Mouse (Mus musculus) forebrain, postnatal 0 days (tissue): Measurements from ENCODE around the gene Atp6v0d1. TPM values are rescaled to one million over a fixed set of nuclear protein-coding genes. Genes with fewer than 3 reads are reported as not detected.
A peak's percentile ranks its signal among the peaks of the same experiment; 100 is the strongest.
"Not testable (repeated sequence)": the region's sequence is repeated elsewhere in the genome, so short reads cannot be mapped to it uniquely, and the experiment has no call there.

Source experiments
- ATAC-seq: fragments of 200-750 bp; cut with Nextera tagmentation; 2 replicates; pipeline ENCODE4 v1.8.0; 2017; ENCODE audit warnings: mild to moderate bottlenecking, moderate library complexity
- DNase-seq: peaks from one replicate; pipeline ENCODE4 v3.0.0-alpha.2; 2015
- H3K27ac ChIP-seq: fragments of 300-500 bp; sonication (generic); 2 replicates; pipeline ENCODE4 v1.5.1; 2014; ENCODE audit warnings: low read depth, mild to moderate bottlenecking, antibody characterized with exemption, low read length, moderate library complexity, mixed read lengths
- H3K27me3 ChIP-seq: fragments of 300-500 bp; sonication (generic); 2 replicates; pipeline ENCODE4 v1.6.1; 2014; ENCODE audit warnings: mild to moderate bottlenecking, low read length, mixed read lengths; ENCODE audit not compliant: insufficient read depth
- H3K36me3 ChIP-seq: fragments of 300-500 bp; sonication (generic); 2 replicates; pipeline ENCODE4 v1.6.1; 2014; ENCODE audit warnings: mild to moderate bottlenecking, moderate library complexity; ENCODE audit not compliant: insufficient read depth
- H3K4me1 ChIP-seq: fragments of 300-500 bp; sonication (generic); 2 replicates; pipeline ENCODE4 v1.6.1; 2014; ENCODE audit warnings: antibody characterized with exemption; ENCODE audit not compliant: insufficient read depth
- H3K4me2 ChIP-seq: fragments of 300-500 bp; sonication (generic); 2 replicates; pipeline ENCODE4 v1.6.1; 2014; ENCODE audit warnings: low read depth, mild to moderate bottlenecking, moderate library complexity
- H3K4me3 ChIP-seq: fragments of 300-500 bp; sonication (generic); 2 replicates; pipeline ENCODE4 v1.5.1; 2014; ENCODE audit warnings: low read depth, low read length, mixed read lengths
- H3K9ac ChIP-seq: fragments of 300-500 bp; sonication (generic); 2 replicates; pipeline ENCODE4 v1.6.1; 2014; ENCODE audit warnings: mild to moderate bottlenecking
- H3K9me3 ChIP-seq: fragments of 300-500 bp; sonication (generic); 2 replicates; pipeline ENCODE4 v1.6.1; 2016; ENCODE audit warnings: low read length
- CTCF ChIP-seq: sonication (generic); IDR thresholded peaks from 2 replicates; pipeline ENCODE4 v1.5.1; 2016; ENCODE audit warnings: antibody characterized with exemption, control low read depth, low read depth
- WGBS: fragments of 180-500 bp; shearing (Covaris S2); extraction: QIAGEN DNeasy Blood & Tissue Kit; methylation state at CpG from one replicate; pipeline ENCODE4 v1.1.7; 2014; 5-methylcytosine and 5-hydroxymethylcytosine counted together
- polyA plus RNA-seq: library from polyadenylated mRNA; unstranded; fragments of >200 nt; fragmentation: Nextera tagmentation; extraction: Ambion mirVana; gene quantifications from 2 replicates; pipeline ENCODE4 v1.2.1, GENCODE M21; 2015
- total RNA-seq: library from RNA; depleted of rRNA; stranded (reverse); fragments of >200 nt; gene quantifications from 2 replicates; pipeline ENCODE4 v1.2.3, GENCODE M21; 2014

The Atp6v0d1 gene
- total and polyA plus RNA-seq, 2 experiments from 2014 or later = 179 to 275 TPM

DNA sequence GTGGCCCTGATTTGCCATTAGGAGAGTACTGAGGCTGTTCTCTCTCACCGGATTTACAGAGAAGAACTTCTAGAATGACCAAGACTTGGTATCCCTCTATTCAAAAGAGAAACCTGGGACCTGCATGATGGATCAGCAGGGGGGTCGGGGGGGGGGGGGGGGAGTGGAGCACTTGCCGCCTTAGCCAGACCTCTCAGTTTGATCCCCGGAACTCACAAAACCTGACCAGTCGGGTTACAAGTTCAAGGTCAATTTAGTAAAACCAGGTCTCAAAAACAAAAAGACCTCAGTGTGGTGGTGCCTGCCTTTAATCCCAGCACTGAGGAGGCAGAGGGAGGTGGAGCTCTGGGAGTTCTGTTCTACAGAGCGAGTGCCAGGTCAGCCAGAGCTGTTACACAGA lies 8.9 kb upstream of the Atp6v0d1 start:
- ATAC-seq (no peak), DNase-seq (no peak)
- Histone ChIP-seq H3K4me1 (no peaks in the 10 kb centered on the region), H3K4me2 (no peak overlapping the region), H3K9me3 (no peaks in the 10 kb centered on the region), H3K36me3 (no peaks in the 10 kb centered on the region), H3K9ac (no peak overlapping the region), H3K4me3 (no peak overlapping the region), H3K27me3 (no peaks in the 10 kb centered on the region), H3K27ac (no peak overlapping the region)
- 40% methylated on average over 6 of the region's 6 CpGs for WGBS
- TF ChIP-seq CTCF = no peak

- Histone ChIP-seq H3K4me3 (no peak overlapping the region), H3K4me2 (no peak overlapping the region), H3K9me3 (no peaks in the 10 kb centered on the region), H3K27me3 (no peaks in the 10 kb centered on the region), H3K36me3 (no peaks in the 10 kb centered on the region), H3K4me1 (no peaks in the 10 kb centered on the region), H3K9ac (no peak overlapping the region), H3K27ac (no peak overlapping the region)
- ATAC-seq (no peak), DNase-seq (no peak)
- no peak for TF ChIP-seq CTCF
Observed at GRCm38 (mm10) chr8:105573427-105573826, 7.6 kb upstream of the Atp6v0d1 start.

DNA sequence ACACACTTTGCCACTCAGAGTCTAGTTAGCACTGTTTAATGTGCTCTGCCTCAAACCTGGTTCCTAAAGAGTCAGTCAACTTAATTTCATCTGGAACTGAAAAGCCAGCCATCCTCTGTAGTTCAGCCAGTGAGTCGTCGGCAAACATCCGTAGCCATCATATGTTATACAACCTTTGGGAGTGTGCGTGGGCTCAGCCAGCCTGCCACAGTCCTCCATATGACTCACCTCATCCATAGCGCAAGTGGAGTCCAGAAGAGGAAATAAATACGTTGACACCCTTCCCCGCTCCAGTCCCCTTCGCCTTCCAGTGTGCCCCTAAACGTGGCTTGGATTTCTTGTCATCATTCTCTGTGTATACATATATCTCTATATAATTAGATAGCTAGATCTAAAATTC lies 6.0 kb upstream of the Atp6v0d1 start:
- no peaks in the 10 kb centered on the region for H3K27me3 ChIP-seq
- H3K4me1 ChIP-seq = peaks cover 8% of the 10 kb centered on the region
- no peaks in the 10 kb centered on the region for H3K9me3 ChIP-seq
- H3K4me3 ChIP-seq = no peak overlapping the region
- DNase-seq (no peak), ATAC-seq (no peak)
- no peak overlapping the region for H3K4me2 ChIP-seq
- no peaks in the 10 kb centered on the region for H3K36me3 ChIP-seq
- WGBS = 94% methylated on average over 9 of the region's 9 CpGs
- no peak overlapping the region for H3K27ac ChIP-seq
- no peak overlapping the region for H3K9ac ChIP-seq
- TF ChIP-seq CTCF = no peak

GRCm38 (mm10) chr8:105566703-105567595 lies 1.1 kb upstream of the Atp6v0d1 start:
- Histone ChIP-seq H3K36me3 (no peaks in the 10 kb centered on the region), H3K27me3 (no peaks in the 10 kb centered on the region), H3K9ac (peak overlapping the region; percentile 92), H3K27ac (peak overlapping the region; percentile 93; the same call in 1 of the 2 replicates), H3K4me2 (peak overlapping the region; percentile 88), H3K4me3 (peak overlapping the region; percentile 89), H3K4me1 (peaks cover 20% of the 10 kb centered on the region), H3K9me3 (no peaks in the 10 kb centered on the region)
- ATAC-seq (no peak), DNase-seq (no peak)
- TF ChIP-seq CTCF = no peak
- 31% methylated on average over 27 of the region's 27 CpGs for WGBS

DNA sequence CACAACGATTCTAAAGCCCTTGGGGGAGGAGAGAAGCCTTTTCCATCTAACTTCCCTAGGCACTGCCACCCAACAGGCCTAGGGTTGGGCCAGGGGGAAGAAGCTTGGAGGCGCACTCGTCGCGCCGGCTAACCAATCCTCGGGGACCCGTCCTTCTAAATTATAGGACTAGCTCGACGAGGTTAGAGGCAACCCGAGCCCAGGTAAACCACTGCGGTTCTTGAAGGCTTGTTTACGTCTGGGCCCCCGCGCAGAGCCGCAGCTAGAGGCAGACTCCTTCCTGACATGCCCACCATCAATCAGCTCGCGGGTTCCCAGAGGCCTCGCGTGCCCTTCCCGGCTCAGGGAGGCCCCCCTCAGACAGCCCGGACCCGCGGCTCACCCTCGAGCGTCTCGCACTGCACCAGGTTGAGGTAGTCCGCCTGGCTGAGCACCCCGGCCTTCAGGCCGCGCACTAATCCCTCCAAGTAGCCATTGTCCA lies 406 bp downstream of the Atp6v0d1 start:
- Histone ChIP-seq H3K36me3 (no peaks in the 10 kb centered on the region), H3K4me3 (peak overlapping the region; percentile 89), H3K4me2 (peak overlapping the region; percentile 88), H3K27me3 (no peaks in the 10 kb centered on the region), H3K27ac (peak overlapping the region; percentile 93), H3K4me1 (peaks cover 20% of the 10 kb centered on the region), H3K9ac (peak overlapping the region; percentile 92), H3K9me3 (no peaks in the 10 kb centered on the region)
- ATAC-seq (peak; percentile 66), DNase-seq (no peak)
- under 1% methylated on average over 31 of the region's 31 CpGs for WGBS
- TF ChIP-seq CTCF = 0 out of 2 replicates have a peak, but pooled peaks have one; percentile 20

DNA sequence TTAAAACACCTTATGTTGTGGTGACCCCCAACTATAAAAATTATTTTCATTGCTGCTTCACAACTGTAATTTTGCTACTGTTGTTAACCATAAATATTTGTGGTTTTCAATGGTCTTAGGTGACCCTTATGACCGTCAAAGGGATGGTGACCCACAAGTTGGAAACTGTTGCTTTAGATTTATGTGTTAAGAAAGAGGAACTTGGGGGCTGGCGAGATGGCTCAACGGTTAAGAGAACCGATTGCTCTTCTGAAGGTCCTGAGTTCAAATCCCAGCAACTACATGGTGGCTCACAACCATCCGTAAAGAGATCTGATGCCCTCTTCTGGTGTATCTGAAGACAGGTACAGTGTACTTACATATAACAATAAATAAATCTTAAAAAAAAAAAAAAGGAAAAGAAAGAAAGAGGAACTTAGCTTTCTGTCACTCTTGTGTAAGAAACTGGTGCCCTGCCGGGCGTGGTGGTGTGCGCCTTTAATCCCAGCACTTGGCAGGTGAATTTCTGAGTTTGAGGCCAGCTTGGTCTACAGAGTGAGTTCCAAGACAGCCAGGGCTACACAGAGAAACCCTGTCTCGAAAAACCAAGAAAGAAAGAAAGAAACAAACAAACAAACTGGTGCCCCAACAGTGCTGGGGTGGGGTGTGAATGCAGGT lies 1.1 kb downstream of the Atp6v0d1 start:
- Histone ChIP-seq H3K4me3 (peak overlapping the region; percentile 89), H3K27ac (peak overlapping the region; percentile 93), H3K4me2 (peak overlapping the region; percentile 88), H3K4me1 (peaks cover 20% of the 10 kb centered on the region), H3K9ac (peak overlapping the region; percentile 92)
- not testable (repeated sequence) for H3K36me3 ChIP-seq, DNase-seq, H3K27me3 ChIP-seq, H3K9me3 ChIP-seq, ATAC-seq
- 86% methylated on average over 9 of the region's 9 CpGs for WGBS

- no peak overlapping the region for H3K9ac ChIP-seq
- WGBS = 83% methylated on average over 1 of the region's 1 CpGs
- no peak for TF ChIP-seq CTCF
- H3K4me1 ChIP-seq = peaks cover 20% of the 10 kb centered on the region
- H3K27ac ChIP-seq = no peak overlapping the region
- H3K4me2 ChIP-seq = no peak overlapping the region
- no peaks in the 10 kb centered on the region for H3K36me3 ChIP-seq
- no peak for ATAC-seq
- no peak for DNase-seq
- no peaks in the 10 kb centered on the region for H3K27me3 ChIP-seq
- no peaks in the 10 kb centered on the region for H3K9me3 ChIP-seq
- H3K4me3 ChIP-seq = no peak overlapping the region
Observed at GRCm38 (mm10) chr8:105563871-105564270, 2.0 kb downstream of the Atp6v0d1 start.
